Mouse (Mus musculus) ES-E14 (cell line): ENCODE data around the gene Cd59b.

Source experiments
- MAFK ChIP-seq: IDR thresholded peaks from 2 replicates; pipeline ENCODE4 v1.6.1; 2014; ENCODE audit warnings: mild to moderate bottlenecking, low read depth, low read length, inconsistent platforms; ENCODE audit not compliant: insufficient read depth
- ZC3H11A ChIP-seq: IDR thresholded peaks from 2 replicates; pipeline ENCODE4 v1.6.1; 2012; ENCODE audit warnings: low read depth, mild to moderate bottlenecking, inconsistent platforms, low read length, borderline replicate concordance
- ZNF384 ChIP-seq: IDR thresholded peaks from 2 replicates; pipeline ENCODE4 v1.6.1; 2012; ENCODE audit warnings: low read depth, low read length, inconsistent platforms

DNA sequence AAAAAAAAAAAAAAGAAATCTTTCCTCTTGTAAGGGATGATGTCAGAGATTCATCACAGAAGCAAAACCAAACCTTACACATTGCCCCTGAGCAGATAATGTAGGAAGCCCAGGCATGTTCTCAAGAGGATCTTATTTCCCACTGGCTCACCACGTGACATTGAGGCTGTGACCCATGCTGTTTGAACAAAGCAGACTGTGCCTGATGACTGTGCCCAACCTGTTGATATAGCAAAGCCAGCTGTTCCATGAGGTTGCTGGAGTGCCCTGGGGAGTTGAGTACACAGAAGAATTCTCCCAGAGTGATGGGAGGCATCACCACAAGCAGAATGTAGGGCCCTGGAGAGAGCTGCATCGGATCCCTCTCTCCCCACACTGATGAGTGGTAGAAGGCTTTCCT is 66.3 kb downstream of the Cd59b start:
- TF ChIP-seq ZC3H11A (no peak), MAFK (no peak), ZNF384 (no peak)
